Mouse (Mus musculus): ENCODE measurements around the gene 1700014D04Rik.
"Not testable (repeated sequence)": the region's sequence is repeated elsewhere in the genome, so short reads cannot be mapped to it uniquely, and the experiment has no call there.

The 1700014D04Rik gene

DNA sequence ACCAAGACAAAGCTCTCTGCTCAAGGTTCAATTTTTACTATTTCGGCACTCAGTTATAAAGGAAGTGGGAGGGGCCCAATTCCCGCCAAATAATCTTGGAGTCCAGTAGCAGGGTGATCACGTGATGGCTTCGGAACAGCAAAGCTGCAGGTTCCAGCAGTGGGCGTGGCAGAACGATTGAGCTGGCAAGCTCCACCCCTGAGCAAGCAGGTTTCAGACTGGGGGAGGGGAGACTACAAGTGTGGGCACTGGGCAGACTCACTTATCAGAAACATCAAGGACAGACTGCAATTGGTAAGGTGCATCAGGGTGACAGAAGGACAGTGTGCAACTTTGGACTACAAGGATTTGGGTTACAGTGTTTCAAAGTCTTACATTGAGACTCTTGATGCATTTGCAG is 12.2 kb downstream of the 1700014D04Rik start:
- DNase-seq: not testable (repeated sequence)

DNA sequence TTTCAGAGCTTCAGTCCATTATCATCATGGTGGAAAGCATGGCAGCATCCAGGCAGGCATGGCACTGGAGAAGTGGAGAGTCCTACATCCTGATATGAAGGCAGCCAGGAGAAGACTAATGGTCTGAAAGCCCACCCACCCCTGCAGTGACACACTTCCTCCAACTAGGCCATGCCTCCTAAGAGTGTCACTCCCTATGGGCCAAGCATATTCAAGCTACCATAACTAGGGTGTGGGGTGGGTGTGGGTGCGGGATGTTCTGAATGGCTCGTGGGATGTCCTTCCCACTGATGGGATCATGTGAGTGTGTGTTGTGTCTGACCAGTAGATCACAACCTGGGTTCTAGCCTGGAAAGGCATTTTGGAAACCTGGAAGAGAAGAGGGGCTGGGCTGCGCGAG is 12.6 kb downstream of the 1700014D04Rik start:
- DNase-seq: no peak

DNA sequence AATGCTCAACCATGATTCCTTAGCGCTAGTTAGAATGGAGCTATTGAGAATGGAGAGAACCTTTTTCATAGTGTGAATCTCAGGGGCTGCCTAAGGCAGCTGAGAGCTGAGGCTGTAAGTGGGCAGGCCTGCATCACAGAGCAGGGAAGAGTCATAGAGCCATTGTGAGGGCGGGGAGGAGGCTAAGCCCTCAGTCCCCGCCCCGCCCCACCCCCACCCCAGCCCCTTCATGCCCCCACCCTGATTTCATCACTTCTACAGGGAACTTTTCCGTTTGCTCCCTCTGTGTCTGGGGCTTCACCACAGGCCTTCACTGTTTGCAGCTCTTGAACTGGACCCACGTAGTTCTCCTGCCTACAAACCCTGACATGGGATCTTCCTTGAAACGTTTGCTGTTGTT is 14.9 kb downstream of the 1700014D04Rik start, which contains the start of gene Spata31d1d:
Spata31d1d (minus strand) TSS at position 101 of the 400 bp plus-strand sequence.
- DNase-seq: no peak

DNA sequence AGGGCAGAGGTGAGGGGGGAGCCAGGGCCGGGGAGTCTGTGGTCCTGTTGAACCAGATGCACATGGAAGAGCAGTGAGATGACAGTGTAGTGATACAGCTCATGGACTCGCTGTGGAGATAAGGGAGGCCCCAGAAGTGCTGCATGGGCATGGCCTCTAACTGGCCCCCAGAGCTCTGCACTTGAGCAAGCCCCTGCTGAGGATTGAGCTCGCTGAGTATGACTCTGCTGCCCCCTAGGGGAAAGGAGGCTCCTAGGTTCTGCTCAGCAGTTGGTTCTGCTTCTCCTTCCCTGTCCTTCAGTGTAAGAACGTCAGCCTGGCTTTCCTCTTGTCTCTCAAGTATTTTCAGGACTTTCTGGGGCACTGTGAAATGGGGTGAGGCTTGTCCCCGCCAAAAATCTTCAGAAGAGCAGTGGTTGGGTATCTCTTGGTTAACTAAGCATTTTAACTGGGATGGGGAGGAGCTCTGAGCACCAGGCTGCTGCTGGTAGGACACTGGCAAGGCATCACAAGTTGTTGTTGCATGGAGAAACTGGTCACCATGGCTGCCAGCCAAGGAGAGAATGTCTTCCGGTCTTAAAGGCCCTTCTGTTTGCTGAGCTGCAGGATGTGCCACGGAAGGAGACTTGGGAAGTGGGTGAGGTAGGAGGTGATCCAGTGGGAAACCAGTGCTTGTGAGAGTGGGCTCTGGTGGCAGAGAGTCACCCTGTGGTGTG is 18.0 kb downstream of the 1700014D04Rik start:
- peak; percentile 56 for DNase-seq

DNA sequence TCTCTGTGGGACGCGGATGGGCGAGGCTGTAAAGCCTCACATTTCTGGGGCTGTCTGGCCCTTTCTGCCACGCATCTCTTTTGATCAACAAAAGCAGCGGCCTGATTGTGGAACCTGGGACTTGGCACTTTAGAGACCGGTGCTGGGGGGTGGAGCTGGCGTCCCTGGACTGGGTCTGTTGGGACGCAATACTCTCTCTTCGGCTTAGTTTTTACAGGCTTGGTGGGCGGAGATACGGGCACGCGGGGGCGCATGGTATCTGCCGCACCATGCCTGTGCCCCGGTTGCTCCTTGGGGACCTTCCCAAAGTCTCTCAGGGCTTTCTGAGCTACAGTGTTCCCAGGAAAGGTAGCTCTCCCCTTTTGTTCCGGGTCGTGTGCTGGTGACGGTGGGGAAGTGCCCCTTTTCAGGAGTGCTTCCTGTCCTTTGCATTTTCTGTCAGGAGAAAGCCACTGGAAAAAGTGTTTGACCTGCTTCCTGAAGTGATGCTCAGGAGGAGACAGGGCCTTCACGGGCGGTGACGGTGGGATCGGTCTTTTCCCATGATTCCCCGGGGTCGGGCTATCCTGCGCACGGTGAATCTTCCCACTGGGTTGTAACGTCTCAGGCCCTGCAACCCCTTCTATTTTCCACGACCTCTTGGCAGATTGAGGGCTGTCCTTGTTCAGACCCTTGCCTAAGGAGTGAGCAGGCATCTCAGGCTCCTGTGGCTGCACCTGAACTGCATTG is 20.2 kb downstream of the 1700014D04Rik start:
- DNase-seq: no peak

DNA sequence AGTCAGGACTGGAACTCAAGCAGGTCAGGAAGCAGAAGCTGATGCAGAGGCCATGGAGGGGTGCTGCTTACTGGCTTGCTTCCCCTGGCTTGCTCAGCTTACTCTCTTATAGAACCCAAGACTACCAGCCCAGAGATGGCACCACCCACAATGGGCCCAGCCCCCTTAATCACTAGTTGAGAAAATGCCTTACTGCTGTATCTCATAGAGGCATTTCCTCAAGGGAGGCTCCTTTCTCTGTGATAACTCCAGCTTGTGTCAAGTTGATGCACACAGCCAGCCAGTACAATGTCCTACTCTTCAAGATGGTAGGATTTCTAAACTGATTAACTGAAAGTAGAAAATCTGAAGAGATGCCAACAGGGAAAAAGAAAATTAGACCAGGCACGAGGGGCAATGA is 24.5 kb downstream of the 1700014D04Rik start:
- not testable (repeated sequence) for DNase-seq

DNA sequence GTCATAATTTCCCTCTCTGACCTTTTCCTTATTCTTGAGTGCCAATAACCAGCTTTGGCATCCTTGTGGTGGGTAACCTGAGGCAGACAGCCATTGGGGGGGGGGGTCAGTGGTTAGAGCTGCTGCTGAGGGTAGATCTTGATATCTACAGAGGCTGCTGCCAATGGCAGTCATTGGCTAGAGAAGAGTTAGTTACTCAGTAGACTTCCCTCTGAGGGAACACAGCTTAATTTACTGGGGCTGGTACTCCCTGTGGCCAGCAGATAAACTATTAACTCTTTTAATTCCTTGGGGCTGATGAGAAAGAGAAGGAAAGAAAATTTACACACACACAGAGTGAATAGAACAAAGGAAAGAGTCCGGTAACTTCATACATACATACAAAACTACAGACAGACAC is 27.1 kb downstream of the 1700014D04Rik start:
- no peak for DNase-seq

DNA sequence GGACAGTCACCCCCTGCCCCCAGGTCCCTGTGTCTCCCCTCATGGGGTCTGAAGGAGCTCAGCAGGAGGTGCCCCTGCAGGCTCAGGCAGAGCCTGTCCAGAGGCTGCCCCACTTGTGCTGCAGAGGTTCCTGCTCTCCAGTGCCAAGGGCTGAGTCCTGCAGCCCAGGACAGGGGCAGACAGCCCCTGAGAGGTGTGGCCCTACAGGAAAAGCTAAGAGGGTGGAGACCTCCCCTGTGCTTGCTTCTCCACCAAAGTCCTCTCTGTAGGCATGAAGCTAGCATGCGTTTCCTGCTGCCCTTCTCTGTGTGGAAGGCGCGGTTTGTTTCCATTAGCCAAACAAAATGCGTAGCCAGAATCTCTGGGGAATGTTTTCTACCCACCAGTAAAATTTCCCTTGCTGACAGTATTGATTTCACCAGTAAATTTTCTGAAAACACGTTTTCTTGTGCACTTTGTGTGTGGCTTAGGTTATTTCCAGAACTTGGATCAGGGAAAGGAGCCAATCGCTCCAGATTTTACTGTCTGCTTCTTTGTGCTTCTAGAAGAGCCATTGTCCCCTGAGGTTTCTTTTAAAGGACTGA is 27.6 kb downstream of the 1700014D04Rik start:
- peak; percentile 13 for DNase-seq

DNA sequence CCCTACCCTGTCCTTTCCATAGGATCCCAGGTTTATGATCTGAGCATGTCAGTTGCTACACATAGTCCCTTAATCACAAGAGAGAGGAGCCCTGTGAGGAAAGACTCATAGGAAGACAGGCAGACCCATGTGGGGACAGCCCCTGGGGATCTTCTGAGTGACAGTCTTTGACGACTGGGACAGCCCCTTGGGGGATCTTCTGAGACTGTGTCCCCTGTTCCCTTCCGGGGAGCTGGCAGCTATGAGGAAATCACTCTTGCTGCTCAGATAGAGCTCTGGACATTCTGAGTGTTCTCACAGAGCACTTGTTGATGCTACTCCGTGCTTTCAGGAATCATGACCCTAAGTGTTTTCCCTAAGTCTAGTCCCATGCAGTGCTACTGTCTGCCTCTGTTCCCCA is 32.8 kb downstream of the 1700014D04Rik start:
- DNase-seq: no peak

DNA sequence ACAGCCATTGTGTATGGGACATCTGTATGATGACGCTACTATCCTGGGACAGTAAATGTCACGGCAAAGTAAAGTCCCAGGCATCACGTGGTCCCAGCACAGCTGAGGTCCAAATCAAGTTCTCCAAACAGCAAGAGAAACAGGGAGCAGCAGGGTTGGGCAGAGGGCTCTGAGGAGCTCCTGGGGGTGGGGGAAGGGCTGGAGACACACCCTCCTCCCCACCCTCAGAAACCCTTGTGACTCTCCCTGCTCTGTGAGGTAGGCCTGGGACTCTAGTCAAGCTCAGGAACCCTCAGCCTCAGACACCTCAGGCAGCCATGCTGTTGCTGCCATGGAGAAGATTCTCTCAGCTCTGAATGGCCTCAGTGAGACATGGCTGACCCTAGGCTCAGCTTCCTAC is 34.6 kb downstream of the 1700014D04Rik start, which contains the start of gene Spata31d1b:
Spata31d1b (plus strand) TSS at position 301 of the 400 bp plus-strand sequence.
- not testable (repeated sequence) for DNase-seq

DNA sequence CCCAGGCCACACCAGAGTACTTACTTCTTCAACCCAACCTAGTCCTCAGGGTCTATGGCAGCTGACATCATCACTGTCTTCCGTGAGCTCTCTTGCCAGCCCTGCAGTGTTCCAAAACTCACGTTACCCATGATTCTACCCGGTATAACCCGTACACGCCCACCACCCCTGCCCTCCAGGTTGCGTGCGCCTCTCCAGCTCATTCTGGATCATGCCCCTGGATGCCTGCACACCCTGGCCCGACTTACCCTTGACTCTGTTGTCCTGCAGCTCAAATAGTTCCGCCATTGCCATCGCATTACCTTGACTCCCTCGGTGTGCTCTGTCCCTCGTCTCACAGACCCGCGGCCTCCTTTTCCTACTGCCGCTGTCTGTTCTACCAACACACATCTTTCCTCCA is 36.3 kb downstream of the 1700014D04Rik start, which contains the start of gene Spata31d1a:
Spata31d1a (minus strand) TSS at position 101 of the 400 bp plus-strand sequence.
- no peak for DNase-seq

DNA sequence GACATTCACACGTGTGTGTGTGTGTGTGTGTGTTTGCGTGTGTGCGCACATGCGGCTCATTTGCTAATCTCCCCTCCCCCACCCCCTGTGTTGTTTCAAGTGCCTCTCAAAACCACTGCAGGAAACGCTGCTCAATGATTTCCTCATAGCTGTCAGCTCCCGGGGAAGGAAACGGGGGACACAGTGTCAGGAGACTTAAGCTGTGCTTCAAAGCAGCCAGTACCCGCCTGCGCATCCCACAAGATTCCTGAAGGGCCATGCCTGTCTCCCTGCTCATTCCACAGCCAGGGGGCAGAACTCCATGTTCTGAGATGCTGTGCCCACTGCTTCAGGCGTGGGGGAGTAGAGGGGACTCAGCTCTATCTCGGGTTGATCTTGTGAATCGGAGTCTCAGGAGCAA is 42.0 kb downstream of the 1700014D04Rik start:
- peak; percentile 40 for DNase-seq

DNA sequence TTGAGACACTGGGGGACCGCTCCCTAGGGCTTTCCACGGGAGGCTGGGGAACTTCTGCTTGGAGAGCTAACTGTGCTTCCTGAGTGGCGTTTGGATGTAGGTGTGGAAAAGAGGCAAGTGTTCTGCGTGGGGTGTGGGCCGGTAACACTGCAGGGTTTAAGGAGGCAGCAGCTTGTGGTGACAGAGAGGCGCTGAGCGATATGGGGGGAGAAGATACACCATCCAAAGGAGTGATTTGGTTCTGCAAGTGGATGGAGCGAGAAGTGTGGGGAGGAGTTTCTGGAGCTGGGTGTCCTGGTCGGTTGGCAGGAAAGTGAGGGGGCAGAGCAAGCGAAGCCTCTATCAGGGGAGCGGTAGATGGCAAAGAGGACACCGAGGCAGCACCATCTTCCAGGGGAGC is 43.0 kb downstream of the 1700014D04Rik start:
- no peak for DNase-seq

DNA sequence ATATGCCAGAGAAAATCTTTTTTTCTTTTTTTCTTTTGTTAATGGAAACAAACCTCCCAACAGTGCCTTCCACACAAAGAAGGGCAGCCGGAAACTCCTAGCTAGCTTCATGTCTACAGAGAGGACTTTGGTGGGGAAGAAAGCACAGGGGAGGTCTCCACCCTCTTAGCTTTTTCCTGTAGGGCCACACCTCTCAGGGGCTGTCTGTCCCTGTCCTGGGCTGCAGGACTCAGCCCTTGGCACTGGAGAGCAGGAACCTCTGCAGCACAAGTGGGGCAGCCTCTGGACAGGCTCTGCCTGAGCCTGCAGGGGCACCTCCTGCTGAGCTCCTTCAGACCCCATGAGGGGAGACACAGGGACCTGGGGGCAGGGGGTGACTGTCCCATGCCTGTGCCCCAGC is 46.4 kb downstream of the 1700014D04Rik start:
- DNase-seq: not testable (repeated sequence)

DNA sequence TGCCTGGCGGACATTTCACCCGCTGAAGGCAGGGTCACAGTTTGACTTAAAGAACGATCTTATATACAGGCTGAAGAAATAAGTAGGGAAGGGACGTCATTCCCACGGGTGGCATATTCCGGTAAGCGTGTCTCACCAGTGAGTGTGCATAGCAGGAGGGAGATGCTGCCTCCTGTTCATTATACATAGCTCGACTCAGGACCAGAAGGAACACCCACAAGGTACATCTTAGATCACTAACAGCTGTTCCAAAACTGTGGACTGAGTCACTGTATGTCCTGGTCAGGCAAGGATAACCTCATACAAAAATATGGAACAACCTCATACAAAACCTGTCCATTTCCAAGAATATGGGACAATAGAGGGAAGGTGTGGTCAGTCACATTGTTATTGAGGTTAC is 47.4 kb downstream of the 1700014D04Rik start:
- no peak for DNase-seq

DNA sequence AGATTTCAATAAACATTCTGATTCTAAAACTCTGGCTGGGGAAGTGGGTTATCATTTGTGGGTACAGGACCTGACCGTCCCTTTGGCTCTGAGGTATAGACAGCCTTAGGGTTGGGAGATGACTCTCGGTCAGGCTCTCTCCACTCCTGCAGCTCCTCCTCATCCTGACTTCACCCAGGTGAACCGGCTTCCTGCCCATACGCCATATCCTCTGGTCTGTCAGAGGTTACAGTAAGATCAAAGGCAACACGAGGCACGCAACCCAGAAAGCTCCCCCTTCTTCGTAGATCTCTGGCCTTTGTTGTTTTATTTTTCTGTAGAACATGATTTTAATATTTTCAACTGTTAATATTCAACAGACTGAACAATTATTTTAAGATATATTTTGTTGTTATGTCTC is 50.8 kb downstream of the 1700014D04Rik start:
- DNase-seq: no peak

DNA sequence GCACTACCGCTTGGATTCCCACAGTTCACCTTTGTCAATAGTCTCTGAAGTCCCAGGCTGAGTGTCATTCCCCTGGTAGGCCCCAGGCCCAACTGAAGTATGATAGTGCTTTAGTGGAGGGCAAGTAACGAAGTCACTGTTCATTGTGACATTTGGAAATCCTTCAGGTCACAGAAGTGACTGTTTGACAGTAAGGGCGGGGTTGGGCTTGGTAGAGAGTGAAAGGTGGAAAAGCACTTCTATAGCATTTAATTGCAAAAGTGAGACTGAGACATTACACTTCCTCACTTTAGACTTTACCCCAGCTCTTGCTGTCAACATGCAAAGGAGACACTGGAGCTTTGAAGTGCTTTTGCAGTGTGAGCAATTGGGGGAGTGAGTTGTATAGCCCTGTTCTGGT is 52.5 kb downstream of the 1700014D04Rik start, which contains the start of gene 4921517D22Rik:
4921517D22Rik (minus strand) TSS at position 101 of the 400 bp plus-strand sequence.
- DNase-seq: no peak

DNA sequence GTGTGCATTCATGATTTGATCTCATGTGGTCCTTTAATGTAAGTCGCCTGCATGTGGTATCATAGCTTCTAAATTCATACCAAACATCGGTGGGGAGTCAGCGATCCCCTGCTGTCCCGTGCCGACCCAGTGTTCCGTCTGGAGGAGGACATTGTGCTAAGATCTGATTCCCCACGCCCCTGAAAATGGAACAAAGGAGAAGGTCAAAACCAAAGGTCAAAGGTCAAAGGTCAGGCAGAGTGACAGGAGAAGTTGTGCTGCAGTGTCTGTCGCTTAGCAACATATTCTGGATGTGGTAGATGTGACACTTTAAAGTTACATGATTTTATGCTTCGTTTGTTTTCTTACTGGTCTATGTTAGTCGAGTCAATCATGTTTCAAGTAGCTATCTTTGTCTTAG is 55.1 kb downstream of the 1700014D04Rik start:
- DNase-seq: no peak
